In the genomic region with DNA sequence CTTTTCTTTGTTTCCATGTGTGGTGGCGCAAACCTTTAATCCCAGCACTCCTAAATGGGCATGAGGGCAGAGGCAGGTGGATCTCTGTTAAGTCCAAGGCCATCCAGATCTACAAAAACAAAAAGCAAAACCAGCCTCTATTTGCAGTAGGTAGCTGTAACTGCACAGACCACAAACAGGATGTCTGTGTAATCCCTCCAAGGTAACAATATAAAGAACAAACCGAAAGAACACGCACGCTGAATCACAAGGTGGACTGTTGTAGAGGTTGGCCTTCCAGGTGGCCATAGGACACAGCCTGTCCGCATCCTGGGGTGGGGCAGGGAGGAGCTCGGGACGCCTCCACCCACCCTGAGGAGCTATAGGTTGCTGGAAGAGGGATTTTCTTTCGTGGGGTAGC, we compare ENCODE assay signal across 12 mouse cellular contexts. TPM values are rescaled to one million over a fixed set of nuclear protein-coding genes. Genes with fewer than 3 reads are reported as not detected.
A peak's percentile ranks its signal among the peaks of the same experiment; 100 is the strongest.
DNase-seq lines count a peak whose midpoint lies in the region; ATAC-seq and TF ChIP-seq lines count a peak whose summit lies in the region.
"Had no signal": no experiment of that assay in that cellular context is flagged by ENCODE, and none has a peak within 500 bp of the region (broad histone marks: within the 10 kb centered on the region; RNA-seq: fewer than 3 reads in every experiment).

No protein-coding gene starts in this region.

- H3K36me3 ChIP-seq in heart, embryonic 13.5 days: no peaks in the 10 kb centered on the region
- H3K36me3 ChIP-seq in forebrain, postnatal 0 days (ENCODE audit: insufficient read depth): no peaks in the 10 kb centered on the region
- H3K36me3 ChIP-seq in midbrain, embryonic 13.5 days: no peaks in the 10 kb centered on the region
- H3K36me3 ChIP-seq: limb, embryonic 15.5 days had no signal

- no peak for ATAC-seq in heart, embryonic 13.5 days (ENCODE audit: extremely low read depth, insufficient number of reproducible peaks, low FRiP score, low TSS enrichment)
- ATAC-seq in forebrain, postnatal 0 days: no peak
- ATAC-seq in midbrain, embryonic 13.5 days: no peak

- no peak overlapping the region for H3K9ac ChIP-seq in heart, embryonic 13.5 days
- H3K9ac ChIP-seq in forebrain, postnatal 0 days: no peak overlapping the region
- no peak overlapping the region for H3K9ac ChIP-seq in midbrain, embryonic 13.5 days (replicated peaks)
- H3K9ac ChIP-seq: limb, embryonic 15.5 days had no signal

- DNase-seq in heart, postnatal 25 days (ENCODE audit: low spot score): no peak
- DNase-seq in CD4-positive helper T cell, adult 2 months (ENCODE audit: low read depth, low spot score): peak; percentile 12
- no peak for DNase-seq in forebrain, postnatal 0 days
- DNase-seq in cerebellum, adult 9-11 months: no peak
- DNase-seq in right cerebral cortex, adult 2 months (ENCODE audit: low spot score in 2 of 2): no peak
- DNase-seq in spleen, postnatal 10 days (ENCODE audit: low spot score in 2 of 2): no peak
- DNase-seq: gastrocnemius, postnatal 36 days had no signal

- intact Hi-C loops in heart, postnatal 25 days (cut with DNase I): no loop called here

- H3K4me2 ChIP-seq in heart, embryonic 13.5 days: peak overlapping the region; percentile 64
- H3K4me2 ChIP-seq in forebrain, postnatal 0 days (ENCODE audit: low read depth): peak overlapping the region; percentile 44; the same call in 1 of the 2 replicates
- peak overlapping the region; percentile 51; the same call in 1 of the 2 replicates for H3K4me2 ChIP-seq in midbrain, embryonic 13.5 days (replicated peaks)

- no peaks in the 10 kb centered on the region for H3K9me3 ChIP-seq in heart, embryonic 13.5 days
- H3K9me3 ChIP-seq in forebrain, postnatal 0 days (ENCODE audit: low read length): no peaks in the 10 kb centered on the region
- no peaks in the 10 kb centered on the region for H3K9me3 ChIP-seq in midbrain, embryonic 13.5 days
- H3K9me3 ChIP-seq: limb, embryonic 15.5 days; megakaryocyte, embryonic 14.5 days had no signal

- no peak overlapping the region for H3K27ac ChIP-seq in heart, embryonic 13.5 days (replicated peaks)
- H3K27ac ChIP-seq in forebrain, postnatal 0 days (ENCODE audit: low read depth, low read length): no peak overlapping the region
- no peak overlapping the region; the same call in 1 of the 2 replicates for H3K27ac ChIP-seq in midbrain, embryonic 13.5 days
- H3K27ac ChIP-seq: limb, embryonic 15.5 days had no signal

- H3K4me3 ChIP-seq in heart, embryonic 13.5 days: no peak overlapping the region
- H3K4me3 ChIP-seq in forebrain, postnatal 0 days (ENCODE audit: low read depth, low read length): no peak overlapping the region
- no peak overlapping the region for H3K4me3 ChIP-seq in midbrain, embryonic 13.5 days (replicated peaks)
- H3K4me3 ChIP-seq: megakaryocyte, embryonic 14.5 days had no signal

- TF ChIP-seq CTCF in forebrain, postnatal 0 days (IDR thresholded peaks at IDR 0.05; ENCODE audit: low read depth): no peak

- 79% methylated on average over 8 of the region's 8 CpGs for WGBS in heart, embryonic 13.5 days
- 84% methylated on average over 8 of the region's 8 CpGs for WGBS in forebrain, postnatal 0 days
- WGBS in midbrain, embryonic 13.5 days: 86% methylated on average over 8 of the region's 8 CpGs

- peaks cover 12% of the 10 kb centered on the region for H3K4me1 ChIP-seq in heart, embryonic 13.5 days
- peaks cover 7% of the 10 kb centered on the region; the same call in 1 of the 2 replicates for H3K4me1 ChIP-seq in forebrain, postnatal 0 days (ENCODE audit: insufficient read depth)
- H3K4me1 ChIP-seq in midbrain, embryonic 13.5 days (replicated peaks): peaks cover 8% of the 10 kb centered on the region

- H3K27me3 ChIP-seq in heart, embryonic 13.5 days (replicated peaks): peaks cover 13% of the 10 kb centered on the region; the same call in 1 of the 2 replicates
- H3K27me3 ChIP-seq in forebrain, postnatal 0 days (ENCODE audit: insufficient read depth, low read length): no peaks in the 10 kb centered on the region
- no peaks in the 10 kb centered on the region for H3K27me3 ChIP-seq in midbrain, embryonic 13.5 days
- H3K27me3 ChIP-seq: CH12.LX; limb, embryonic 15.5 days had no signal

RNA-seq across cellular contexts. Expression of a gene that starts 26.9 kb away (rescaled TPM):
- polyA plus RNA-seq in heart, embryonic 13.5 days (2015; fragmentation: Nextera tagmentation; extraction: Ambion mirVana): 12.7 and 14.4 TPM in 2 replicates
- not detected for total RNA-seq in heart, postnatal 25 days (2021)
- total RNA-seq in forebrain, postnatal 0 days (2014; rRNA removed): 0.69 and 1.6 TPM in 2 replicates
- polyA plus RNA-seq in forebrain, postnatal 0 days (2015; fragmentation: Nextera tagmentation; extraction: Ambion mirVana): 1.6 and 1.9 TPM in 2 replicates
- polyA plus RNA-seq in midbrain, embryonic 13.5 days (2015; fragmentation: Nextera tagmentation; extraction: Ambion mirVana): 2.8 and 3.6 TPM in 2 replicates
- total RNA-seq: gastrocnemius, postnatal 36 days had no signal
